Mouse (Mus musculus) embryonic facial prominence, embryonic 12.5 days (tissue): ENCODE data around the gene Mdm2. TPM values are rescaled to one million over a fixed set of nuclear protein-coding genes. Genes with fewer than 3 reads are reported as not detected.

ENCODE experiments used
- ATAC-seq: fragments of 200-750 bp; cut with Nextera tagmentation; 2 replicates; pipeline ENCODE4 v1.8.0; 2017; ENCODE audit not compliant: insufficient number of reproducible peaks, insufficient read depth, low FRiP score, low TSS enrichment
- H3K27ac ChIP-seq: fragments of 300-500 bp; sonication (generic); 2 replicates; pipeline ENCODE4 v1.5.1; 2016; ENCODE audit warnings: mild to moderate bottlenecking
- H3K27me3 ChIP-seq: fragments of 300-500 bp; sonication (generic); 2 replicates; pipeline ENCODE4 v1.6.1; 2016; ENCODE audit warnings: mild to moderate bottlenecking, moderate library complexity
- H3K36me3 ChIP-seq: fragments of 300-500 bp; sonication (generic); 2 replicates; pipeline ENCODE4 v1.6.1; 2016; ENCODE audit warnings: mild to moderate bottlenecking
- H3K4me1 ChIP-seq: fragments of 300-500 bp; sonication (generic); 2 replicates; pipeline ENCODE4 v1.6.1; 2016
- H3K4me2 ChIP-seq: fragments of 300-500 bp; sonication (generic); replicated peaks from 2 replicates; pipeline ENCODE4 v1.6.1; 2016; ENCODE audit warnings: mild to moderate bottlenecking, moderate library complexity
- H3K4me3 ChIP-seq: fragments of 300-500 bp; sonication (generic); 2 replicates; pipeline ENCODE4 v1.5.1; 2016; ENCODE audit warnings: mild to moderate bottlenecking
- H3K9ac ChIP-seq: fragments of 300-500 bp; sonication (generic); 2 replicates; pipeline ENCODE4 v1.6.1; 2016; ENCODE audit warnings: mild to moderate bottlenecking, moderate library complexity
- H3K9me3 ChIP-seq: fragments of 300-500 bp; sonication (generic); 2 replicates; pipeline ENCODE4 v1.6.1; 2016; ENCODE audit warnings: mild to moderate bottlenecking, moderate library complexity
- WGBS: fragments of 180-500 bp; shearing (Covaris S2); methylation state at CpG from one replicate; pipeline ENCODE4 v1.1.7; 2016; 5-methylcytosine and 5-hydroxymethylcytosine counted together
- polyA plus RNA-seq: library from polyadenylated mRNA; unstranded; fragments of >200 nt; fragmentation: Nextera tagmentation; extraction: Ambion mirVana; gene quantifications from 2 replicates; pipeline ENCODE4 v1.2.1, GENCODE M21; 2016

Mdm2 gene
- polyA plus RNA-seq, 1 experiment from 2014 or later: 55.9 TPM

DNA sequence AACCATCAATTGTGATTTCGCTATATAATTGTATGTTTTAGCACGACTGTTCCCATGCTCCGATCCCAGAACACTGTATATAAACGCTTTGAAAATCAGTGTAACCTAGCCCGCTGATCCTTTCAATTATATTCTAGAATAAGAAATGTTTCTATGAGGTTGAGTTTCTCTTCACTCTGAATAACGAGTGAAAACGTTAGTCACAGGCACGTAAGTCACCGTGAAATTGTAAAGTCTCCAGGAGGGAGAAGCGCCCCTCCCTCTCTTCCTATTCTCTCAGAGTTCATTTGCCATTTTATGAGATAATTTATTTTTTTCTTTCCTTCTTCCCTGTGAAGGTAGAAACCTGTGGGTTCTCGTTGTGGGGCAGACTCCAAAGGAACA is 51.1 kb downstream of the Mdm2 start:
- 56% methylated on average over 11 of the region's 11 CpGs for WGBS
- Histone ChIP-seq H3K9ac (no peak overlapping the region), H3K27ac (no peak overlapping the region), H3K4me2 (no peak overlapping the region), H3K27me3 (no peaks in the 10 kb centered on the region), H3K9me3 (no peaks in the 10 kb centered on the region), H3K4me3 (no peak overlapping the region), H3K36me3 (no peaks in the 10 kb centered on the region), H3K4me1 (peaks cover 15% of the 10 kb centered on the region; the same call in 1 of the 2 replicates)
- no peak for ATAC-seq

DNA sequence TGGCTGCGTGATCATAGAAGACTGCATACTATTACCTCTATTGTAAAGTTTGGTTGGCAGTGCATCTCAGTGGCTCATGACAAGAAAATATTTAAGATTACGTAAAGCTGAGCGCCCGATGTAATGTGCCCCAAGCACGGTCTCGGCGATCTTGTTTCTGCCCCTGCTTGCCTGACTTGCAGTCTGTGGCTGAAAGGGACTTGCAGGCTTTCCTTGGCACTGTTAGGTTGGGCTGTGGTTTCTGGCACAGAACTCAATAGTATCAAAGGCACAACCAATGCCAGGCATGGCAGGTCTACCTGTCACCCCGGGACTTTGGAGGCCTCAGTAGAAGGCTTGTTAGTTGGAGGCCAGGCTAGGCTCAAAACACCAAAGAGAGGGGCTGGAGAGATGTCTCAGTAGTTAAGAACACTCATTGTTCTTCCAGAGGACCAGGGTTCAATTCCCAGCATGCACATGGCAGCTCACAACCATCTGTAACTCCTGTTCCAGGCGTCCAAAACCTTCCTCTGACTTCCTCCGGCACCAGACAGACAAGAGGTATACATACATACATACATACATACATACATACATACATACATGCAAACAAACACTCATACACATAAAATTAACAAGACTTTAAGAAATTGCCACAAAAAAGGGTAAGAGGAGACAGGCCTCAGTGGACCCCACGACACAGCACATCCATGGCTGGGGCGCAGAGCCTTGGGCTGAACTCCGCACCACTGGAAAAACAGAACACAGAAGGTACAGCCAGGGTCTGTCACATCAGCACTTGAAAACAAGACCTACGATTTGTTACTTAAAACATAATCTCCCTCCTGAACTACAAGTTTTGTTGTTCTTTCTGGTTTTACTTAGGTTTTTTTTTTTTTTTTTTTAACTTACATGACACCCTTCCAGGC is 51.8 kb downstream of the Mdm2 start:
- Histone ChIP-seq H3K4me3 (no peak overlapping the region), H3K9me3 (no peaks in the 10 kb centered on the region), H3K9ac (no peak overlapping the region), H3K36me3 (no peaks in the 10 kb centered on the region), H3K4me2 (no peak overlapping the region), H3K27ac (peak overlapping the region; percentile 17; the same call in 1 of the 2 replicates), H3K4me1 (peaks cover 11% of the 10 kb centered on the region; the same call in 1 of the 2 replicates), H3K27me3 (no peaks in the 10 kb centered on the region)
- 87% methylated on average over 14 of the region's 14 CpGs for WGBS
- no peak for ATAC-seq

DNA sequence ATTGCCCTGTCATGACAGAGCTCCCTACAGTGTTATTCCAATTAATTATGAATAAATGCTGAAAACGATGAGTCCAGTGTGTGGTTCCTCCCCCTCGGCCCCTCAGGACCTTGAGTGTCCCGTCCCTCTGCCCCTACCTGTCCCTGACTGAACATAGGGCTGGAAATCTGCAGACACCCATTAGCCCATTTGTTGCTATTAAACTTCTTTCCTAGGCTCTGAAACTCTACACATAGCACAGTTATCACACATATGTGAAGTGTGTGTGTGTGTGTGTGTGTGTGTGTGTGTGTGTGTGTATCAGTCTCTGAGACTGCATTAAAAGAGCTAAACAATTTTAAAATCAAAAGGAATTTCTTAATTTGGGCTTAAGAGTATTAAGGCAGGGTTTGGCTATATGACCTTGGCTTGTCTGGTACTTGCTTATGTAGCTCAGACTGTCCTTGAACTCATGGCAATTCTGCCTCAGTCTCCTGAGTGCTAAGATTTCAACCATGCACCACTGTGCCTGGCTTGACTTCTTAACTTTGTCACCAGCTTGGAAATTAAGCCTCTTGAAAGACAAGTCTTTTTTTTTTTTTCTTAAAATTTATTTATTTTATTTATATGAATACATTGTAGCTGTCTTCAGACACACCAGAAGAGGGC is 52.8 kb downstream of the Mdm2 start:
- Histone ChIP-seq H3K9me3 (no peaks in the 10 kb centered on the region), H3K27me3 (no peaks in the 10 kb centered on the region), H3K9ac (no peak overlapping the region), H3K4me1 (0 out of 2 replicates have a peak, but pooled peaks cover 3% of the 10 kb centered on the region), H3K4me2 (no peak overlapping the region), H3K36me3 (no peaks in the 10 kb centered on the region), H3K4me3 (no peak overlapping the region), H3K27ac (no peak overlapping the region)
- 86% methylated on average over 3 of the region's 3 CpGs for WGBS
- ATAC-seq: no peak

DNA sequence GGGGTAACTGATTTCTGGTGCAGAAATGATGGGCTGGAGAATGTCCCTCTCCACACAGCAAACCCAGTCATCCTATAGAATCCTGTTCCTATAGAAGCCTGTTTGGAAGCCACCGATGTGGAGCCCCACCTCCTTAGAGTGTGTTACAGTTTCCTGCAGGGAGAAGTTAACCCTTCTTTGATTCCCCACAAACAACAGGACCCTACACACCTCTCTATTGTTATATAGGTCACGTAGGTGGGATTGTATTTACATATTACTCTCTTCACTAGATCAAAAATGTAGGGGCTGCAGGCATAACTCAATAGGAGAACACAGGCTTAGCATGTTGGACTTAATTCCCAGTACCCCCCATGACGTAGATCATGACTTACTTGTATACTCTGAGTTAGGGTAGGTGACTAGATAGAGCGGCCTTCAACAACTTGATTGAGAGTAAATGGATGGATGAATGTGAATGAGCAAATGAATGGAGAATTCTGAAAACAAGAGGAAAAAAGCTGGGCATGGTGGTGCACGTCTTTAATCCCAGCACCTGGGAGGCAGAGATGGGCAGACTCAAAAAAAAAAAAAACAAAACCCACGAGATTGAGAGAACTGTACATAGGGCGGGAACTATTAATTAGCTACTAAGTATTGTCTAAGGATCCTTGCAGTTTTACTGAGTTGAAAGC is 53.4 kb downstream of the Mdm2 start:
- no peak for ATAC-seq
- H3K4me2 ChIP-seq: no peak overlapping the region
- H3K9me3 ChIP-seq: no peaks in the 10 kb centered on the region
- no peak overlapping the region for H3K9ac ChIP-seq
- 82% methylated on average over 7 of the region's 7 CpGs for WGBS
- no peak overlapping the region for H3K4me3 ChIP-seq
- 0 out of 2 replicates have a peak, but pooled peaks cover 3% of the 10 kb centered on the region for H3K4me1 ChIP-seq
- no peak overlapping the region for H3K27ac ChIP-seq
- no peaks in the 10 kb centered on the region for H3K36me3 ChIP-seq
- H3K27me3 ChIP-seq: no peaks in the 10 kb centered on the region

DNA sequence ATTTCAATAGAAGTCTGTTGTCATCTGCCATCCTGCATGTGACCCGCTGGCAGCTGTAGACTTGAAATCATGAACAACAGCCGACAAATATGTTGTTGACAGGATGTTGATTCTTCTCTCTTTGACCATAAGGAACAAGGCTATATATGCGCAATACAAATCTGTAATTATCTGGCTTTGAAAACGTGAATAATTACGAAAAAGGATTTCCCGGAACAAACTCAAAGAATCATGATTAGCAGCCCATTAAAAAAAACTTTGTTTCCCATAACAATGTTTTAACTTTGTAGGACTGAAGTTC is 53.9 kb downstream of the Mdm2 start:
- Histone ChIP-seq H3K4me3 (no peak overlapping the region), H3K9me3 (no peaks in the 10 kb centered on the region), H3K4me2 (no peak overlapping the region), H3K27me3 (no peaks in the 10 kb centered on the region), H3K4me1 (0 out of 2 replicates have a peak, but pooled peaks cover 3% of the 10 kb centered on the region), H3K36me3 (no peaks in the 10 kb centered on the region), H3K27ac (no peak overlapping the region), H3K9ac (no peak overlapping the region)
- 86% methylated on average over 6 of the region's 6 CpGs for WGBS
- no peak for ATAC-seq

DNA sequence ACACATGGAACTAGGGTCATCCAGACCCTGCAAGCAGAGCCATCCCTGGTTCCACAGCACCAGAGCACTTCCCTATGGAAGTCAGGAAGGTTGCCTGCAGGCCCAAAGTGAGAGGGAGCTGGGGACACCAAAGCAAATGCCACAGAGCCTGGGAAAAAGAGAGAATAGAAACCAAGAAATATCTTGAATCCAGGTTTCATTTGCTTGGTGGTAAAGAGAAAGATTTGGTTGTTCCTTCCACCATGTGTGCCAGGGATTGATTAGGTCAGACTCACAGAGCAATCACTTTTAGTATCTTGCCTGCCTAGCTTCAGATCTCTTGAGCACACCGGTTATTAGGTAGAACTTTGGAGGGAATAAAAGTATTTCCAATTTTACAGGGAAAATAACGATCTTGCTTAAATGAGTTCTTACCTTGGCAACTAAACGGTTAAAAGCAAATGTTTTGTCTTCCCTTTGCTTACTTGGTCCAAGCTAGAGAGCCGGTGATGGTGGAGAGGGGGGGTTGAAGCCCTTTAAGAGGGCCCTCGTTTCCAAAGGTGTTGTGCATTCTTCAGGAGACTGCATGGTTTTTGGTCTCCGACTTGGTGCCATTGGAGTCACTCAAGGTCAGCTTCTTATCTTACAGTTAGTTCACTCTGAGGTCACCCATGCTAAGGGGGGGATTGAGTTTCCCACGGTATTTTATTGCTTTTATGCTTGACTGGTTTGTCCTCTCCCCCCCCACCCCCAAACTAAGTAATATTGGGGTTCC is 54.5 kb downstream of the Mdm2 start:
- WGBS: 53% methylated on average over 7 of the region's 7 CpGs
- no peak overlapping the region for H3K9ac ChIP-seq
- H3K27me3 ChIP-seq: no peaks in the 10 kb centered on the region
- ATAC-seq: no peak
- H3K27ac ChIP-seq: no peak overlapping the region
- no peak overlapping the region for H3K4me2 ChIP-seq
- no peaks in the 10 kb centered on the region for H3K9me3 ChIP-seq
- H3K4me3 ChIP-seq: no peak overlapping the region
- H3K4me1 ChIP-seq: 0 out of 2 replicates have a peak, but pooled peaks cover 3% of the 10 kb centered on the region
- no peaks in the 10 kb centered on the region for H3K36me3 ChIP-seq

DNA sequence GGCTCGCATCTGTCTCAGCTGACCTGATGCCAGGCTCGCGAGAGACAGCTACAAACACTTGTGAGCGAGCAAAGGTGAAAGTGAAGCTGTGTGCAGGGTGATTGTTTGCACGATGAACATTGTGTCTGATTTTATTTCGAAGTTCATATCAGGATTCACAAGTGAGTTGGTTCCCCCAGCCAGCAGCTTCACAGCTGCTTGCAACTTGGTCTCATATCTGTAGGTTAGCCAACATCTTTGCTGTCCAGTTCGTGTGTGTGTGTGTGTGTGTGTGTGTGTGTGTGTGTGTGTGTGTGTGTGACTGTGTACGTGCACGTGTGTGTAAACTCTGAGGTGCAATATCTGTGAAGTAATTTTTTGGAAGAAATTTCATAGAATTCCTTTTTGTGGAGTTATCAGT is 55.1 kb downstream of the Mdm2 start:
- Histone ChIP-seq H3K4me3 (no peak overlapping the region), H3K9me3 (no peaks in the 10 kb centered on the region), H3K27me3 (no peaks in the 10 kb centered on the region), H3K4me2 (no peak overlapping the region), H3K36me3 (no peaks in the 10 kb centered on the region), H3K4me1 (0 out of 2 replicates have a peak, but pooled peaks cover 3% of the 10 kb centered on the region), H3K9ac (no peak overlapping the region), H3K27ac (no peak overlapping the region)
- WGBS: 90% methylated on average over 9 of the region's 9 CpGs
- no peak for ATAC-seq

DNA sequence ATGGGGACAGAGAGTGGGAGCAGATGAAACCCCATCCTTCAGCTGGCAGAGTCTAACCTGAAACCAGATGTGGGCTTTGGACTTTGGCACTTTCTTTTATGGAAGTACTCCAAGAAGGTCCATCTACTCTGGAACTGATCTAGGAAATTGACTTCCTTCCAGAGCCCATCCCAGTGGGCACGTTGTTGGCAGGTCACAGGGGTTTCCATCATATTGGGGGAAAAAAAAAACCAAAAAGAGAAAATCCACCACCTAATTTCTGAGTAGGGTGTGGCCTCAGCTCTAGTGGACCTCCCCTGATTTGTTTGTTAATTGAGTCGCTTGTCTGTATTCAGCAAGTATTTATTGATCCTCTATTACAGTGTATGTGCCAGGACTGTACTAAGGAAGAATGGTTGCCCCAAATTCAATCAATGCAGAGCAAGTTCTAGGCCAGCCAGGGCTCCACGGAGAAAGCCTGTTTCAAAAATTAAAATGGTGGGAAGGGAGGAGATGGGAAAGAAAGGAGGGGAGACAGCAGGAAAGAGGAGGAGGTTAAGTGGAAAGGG is 55.9 kb downstream of the Mdm2 start:
- Histone ChIP-seq H3K27ac (no peak overlapping the region), H3K4me3 (no peak overlapping the region), H3K9ac (no peak overlapping the region), H3K4me1 (0 out of 2 replicates have a peak, but pooled peaks cover 2% of the 10 kb centered on the region), H3K9me3 (no peaks in the 10 kb centered on the region), H3K36me3 (no peaks in the 10 kb centered on the region), H3K27me3 (no peaks in the 10 kb centered on the region), H3K4me2 (no peak overlapping the region)
- WGBS: 84% methylated on average over 3 of the region's 3 CpGs
- ATAC-seq: no peak

DNA sequence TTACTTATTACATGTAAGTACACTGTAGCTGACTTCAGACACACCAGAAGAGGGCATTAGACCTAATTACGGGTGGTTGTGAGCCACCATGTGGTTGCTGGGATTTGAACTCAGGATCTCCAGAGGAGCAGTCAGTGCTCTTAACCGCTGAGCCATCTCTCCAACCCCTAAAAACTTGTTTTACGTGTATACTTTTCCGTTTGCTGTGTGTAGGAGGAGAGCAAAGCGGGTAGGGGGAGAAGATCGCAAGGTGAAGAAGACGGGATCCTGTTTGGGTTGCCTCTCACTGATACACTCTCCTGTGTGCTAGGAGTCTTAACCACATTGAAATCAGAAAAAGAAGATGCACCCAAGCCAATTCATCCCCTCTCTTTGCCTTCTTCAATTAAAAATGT is 56.8 kb downstream of the Mdm2 start:
- no peaks in the 10 kb centered on the region for H3K36me3 ChIP-seq
- H3K27ac ChIP-seq: no peak overlapping the region
- no peak overlapping the region for H3K4me2 ChIP-seq
- ATAC-seq: no peak
- H3K4me3 ChIP-seq: no peak overlapping the region
- H3K9me3 ChIP-seq: no peaks in the 10 kb centered on the region
- no peaks in the 10 kb centered on the region for H3K27me3 ChIP-seq
- no peak overlapping the region for H3K9ac ChIP-seq
- WGBS: 90% methylated on average over 7 of the region's 7 CpGs
- H3K4me1 ChIP-seq: no peaks in the 10 kb centered on the region

DNA sequence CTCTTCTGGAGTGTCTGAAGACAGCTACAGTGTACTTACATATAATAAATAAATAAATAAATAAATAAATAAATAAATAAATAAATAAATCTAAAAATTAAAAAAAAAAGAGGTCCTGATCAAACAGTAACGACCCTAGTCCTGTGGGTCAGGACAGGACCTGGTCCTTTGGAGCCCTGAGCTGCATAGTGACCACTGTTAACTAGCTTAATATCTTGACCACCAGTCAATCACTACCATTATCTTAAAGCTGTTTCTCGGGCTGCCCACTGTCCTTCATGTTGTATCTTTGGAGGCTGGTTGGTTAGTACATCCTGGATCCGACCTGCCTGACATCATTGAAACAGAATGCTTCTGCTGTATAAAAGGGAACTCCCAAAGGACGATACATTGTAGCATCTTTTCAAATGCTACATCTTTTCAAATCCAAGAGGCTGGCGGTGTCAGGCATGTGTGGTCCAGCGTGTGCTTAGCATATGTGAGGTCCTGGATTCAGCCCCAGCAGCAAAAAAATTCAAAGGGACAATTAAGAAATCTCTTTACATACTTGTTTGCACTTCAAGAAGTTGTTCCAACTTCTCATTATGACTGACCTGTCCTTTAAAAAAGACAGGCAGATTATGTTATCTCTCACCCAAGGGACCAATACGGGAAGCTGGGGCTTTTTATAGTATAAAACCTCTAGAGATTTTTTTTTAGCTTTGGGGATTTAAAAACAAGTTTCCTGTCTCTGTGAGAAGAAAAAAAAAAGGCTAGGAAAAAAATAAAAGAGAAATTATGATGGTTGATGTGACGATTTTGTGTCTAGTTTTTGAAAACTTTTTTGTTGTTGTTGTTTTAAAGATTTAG is 57.4 kb downstream of the Mdm2 start:
- WGBS: 82% methylated on average over 8 of the region's 8 CpGs
- no peak for ATAC-seq
- no peaks in the 10 kb centered on the region for H3K9me3 ChIP-seq
- H3K4me3 ChIP-seq: no peak overlapping the region
- no peaks in the 10 kb centered on the region for H3K4me1 ChIP-seq
- H3K27me3 ChIP-seq: no peaks in the 10 kb centered on the region
- no peak overlapping the region for H3K27ac ChIP-seq
- H3K36me3 ChIP-seq: no peaks in the 10 kb centered on the region
- H3K4me2 ChIP-seq: no peak overlapping the region
- no peak overlapping the region for H3K9ac ChIP-seq
